Mouse (Mus musculus) gastrocnemius, postnatal 25 days (tissue): Measurements from ENCODE around the gene Fancd2os. TPM values are rescaled to one million over a fixed set of nuclear protein-coding genes. Genes with fewer than 3 reads are reported as not detected.

Experiments
- DNase-seq: peaks from one replicate; pipeline ENCODE4 v3.0.0; 2022
- total RNA-seq, 2 experiments: library from RNA; stranded (reverse); gene quantifications; 1 replicate in 1 of 2; 2 replicates in 1 of 2; pipeline ENCODE4 v1.2.3; 2021

Fancd2os gene
- total RNA-seq, 2 experiments from 2014 or later, result not detected

GRCm38 (mm10) chr6:113604432-113605223 is 4.1 kb upstream of the Fancd2os start, which contains the start of gene Brk1:
Gene Brk1 (plus strand): TSS chr6:113604772.
- peak; percentile 82 for DNase-seq

GRCm38 (mm10) chr6:113603993-113604392 is 3.5 kb upstream of the Fancd2os start:
- DNase-seq, result no peak

- no peak for DNase-seq
These were observed 2.3 kb upstream of the Fancd2os start for GRCm38 (mm10) chr6:113602821-113603220.

GRCm38 (mm10) chr6:113599833-113600232 is 682 bp downstream of the Fancd2os start:
- DNase-seq, result no peak

- DNase-seq, result no peak
These were observed 2.6 kb downstream of the Fancd2os start for GRCm38 (mm10) chr6:113597945-113598344.

- no peak for DNase-seq
These were observed 7.9 kb downstream of the Fancd2os start for GRCm38 (mm10) chr6:113592637-113593036.

GRCm38 (mm10) chr6:113586466-113587183 is 13.9 kb downstream of the Fancd2os start:
- no peak for DNase-seq

- no peak for DNase-seq
These were observed 15.4 kb downstream of the Fancd2os start for GRCm38 (mm10) chr6:113585065-113585464.

- no peak for DNase-seq
These were observed 17.5 kb downstream of the Fancd2os start for GRCm38 (mm10) chr6:113583023-113583422.

GRCm38 (mm10) chr6:113579306-113579705 is 21.2 kb downstream of the Fancd2os start:
- no peak for DNase-seq

GRCm38 (mm10) chr6:113576044-113576443 is 24.5 kb downstream of the Fancd2os start:
- no peak for DNase-seq

GRCm38 (mm10) chr6:113564557-113564956 is 36.0 kb downstream of the Fancd2os start:
- no peak for DNase-seq

GRCm38 (mm10) chr6:113559736-113560135 is 40.8 kb downstream of the Fancd2os start:
- DNase-seq, result no peak

Other genes with a start within 250 kb of the Fancd2os start
- gene Tada3, start 222.8 kb downstream of the Fancd2os start, total RNA-seq, result 10 to 100 TPM; 14.0 to 14.4 TPM
- 10 to 100 TPM; 48.4 to 55.3 TPM for gene Arpc4, start 222.6 kb downstream of the Fancd2os start, total RNA-seq
- 1 to 10 TPM; 1.6 to 1.7 TPM for gene Ttll3, start 211.5 kb downstream of the Fancd2os start, total RNA-seq
- gene Rpusd3, start 181.4 kb downstream of the Fancd2os start, total RNA-seq, result 1 to 10 TPM; 8.0 to 9.7 TPM
- 10 to 100 TPM in 1 of 2 experiments, 1 to 10 TPM in 1; 1.1 to 67.8 TPM for gene Cidec, start 165.0 kb downstream of the Fancd2os start, total RNA-seq
- gene Jagn1, start 158.1 kb downstream of the Fancd2os start, total RNA-seq, result 10 to 100 TPM; 27.6 to 29.8 TPM
- under 1 TPM in 1 of 2 experiments, not detected in 1; 0.16 TPM for gene Il17re, start 142.2 kb downstream of the Fancd2os start, total RNA-seq
- 1 to 10 TPM; 6.0 to 8.0 TPM for gene Il17rc, start 129.3 kb downstream of the Fancd2os start, total RNA-seq
- 10 to 100 TPM; 39.3 to 50.6 TPM for gene Creld1, start 117.4 kb downstream of the Fancd2os start, total RNA-seq
- gene Prrt3, start 98.8 kb downstream of the Fancd2os start, total RNA-seq, result under 1 TPM in 1 of 2 experiments, not detected in 1; 0.08 TPM
- gene Emc3, start 69.1 kb downstream of the Fancd2os start, total RNA-seq, result 10 to 100 TPM; 50.3 to 66.7 TPM
- gene Fancd2, start 69.0 kb downstream of the Fancd2os start, total RNA-seq, result under 1 TPM; 0.41 to 0.56 TPM
- gene Brk1, start 4.1 kb upstream of the Fancd2os start, total RNA-seq, result 10 to 100 TPM; 37.1 to 40.7 TPM
- gene Vhl, start 23.2 kb upstream of the Fancd2os start, total RNA-seq, result 1 to 10 TPM; 4.4 to 6.2 TPM
- 1 to 10 TPM; 3.0 to 4.7 TPM for gene Irak2, start 37.8 kb upstream of the Fancd2os start, total RNA-seq
- gene Tatdn2, start 96.3 kb upstream of the Fancd2os start, total RNA-seq, result 10 to 100 TPM; 28.8 to 31.6 TPM
- gene Ghrl, start 119.2 kb upstream of the Fancd2os start, total RNA-seq, result not detected
- 10 to 100 TPM; 62.4 to 67.2 TPM for gene Sec13, start 140.0 kb upstream of the Fancd2os start, total RNA-seq